Mouse (Mus musculus) right cerebral cortex, adult 18-20 months (tissue): ENCODE measurements at regions not wholly inside any gene's neighbourhood (a gene's known extent, or its start where the extent isn't known, plus 50 kb on each side); places are given as distances from the start of the nearest gene placed in this dataset.
"Not testable (repeated sequence)": the region's sequence is repeated elsewhere in the genome, so short reads cannot be mapped to it uniquely, and the experiment has no call there.

Experiments used
- DNase-seq: peaks from one replicate; pipeline ENCODE4 v3.0.0; 2022; ENCODE audit warnings: mixed read lengths

DNA sequence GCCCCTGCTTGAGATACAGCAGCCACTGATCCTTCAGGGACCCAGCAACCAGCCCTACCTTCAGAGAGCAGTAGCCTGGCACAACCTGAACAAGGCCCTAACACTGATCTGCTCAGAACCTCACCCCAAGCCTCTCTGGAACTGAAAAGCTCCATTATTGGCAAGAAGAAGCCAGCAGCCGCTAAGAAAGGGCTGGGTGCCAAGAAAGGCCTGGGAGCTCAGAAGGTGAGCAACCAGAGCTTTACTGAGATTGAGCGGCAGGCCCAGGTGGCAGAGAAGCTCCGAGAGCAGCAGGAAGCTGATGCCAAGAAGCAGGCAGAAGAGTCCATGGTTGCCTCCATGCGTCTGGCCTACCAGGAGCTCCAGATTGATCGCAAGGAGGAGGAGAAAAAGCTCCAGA, 74.4 kb upstream of the Oxtr start:
- DNase-seq: not testable (repeated sequence)

DNA sequence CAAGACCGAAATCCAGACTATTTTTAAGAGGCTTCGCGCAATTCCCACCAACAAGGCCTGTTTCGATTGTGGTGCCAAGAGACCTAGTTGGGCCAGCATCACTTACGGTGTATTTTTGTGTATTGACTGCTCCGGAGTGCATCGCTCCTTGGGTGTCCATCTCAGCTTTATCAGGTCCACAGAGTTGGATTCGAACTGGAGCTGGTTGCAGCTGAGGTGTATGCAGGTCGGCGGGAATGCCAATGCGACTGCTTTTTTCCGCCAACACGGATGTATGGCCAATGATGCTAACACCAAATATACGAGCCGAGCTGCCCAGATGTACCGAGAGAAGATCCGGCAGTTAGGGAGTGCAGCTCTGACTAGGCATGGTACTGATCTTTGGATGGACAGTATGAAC, 73.9 kb upstream of the Oxtr start:
- not testable (repeated sequence) for DNase-seq

DNA sequence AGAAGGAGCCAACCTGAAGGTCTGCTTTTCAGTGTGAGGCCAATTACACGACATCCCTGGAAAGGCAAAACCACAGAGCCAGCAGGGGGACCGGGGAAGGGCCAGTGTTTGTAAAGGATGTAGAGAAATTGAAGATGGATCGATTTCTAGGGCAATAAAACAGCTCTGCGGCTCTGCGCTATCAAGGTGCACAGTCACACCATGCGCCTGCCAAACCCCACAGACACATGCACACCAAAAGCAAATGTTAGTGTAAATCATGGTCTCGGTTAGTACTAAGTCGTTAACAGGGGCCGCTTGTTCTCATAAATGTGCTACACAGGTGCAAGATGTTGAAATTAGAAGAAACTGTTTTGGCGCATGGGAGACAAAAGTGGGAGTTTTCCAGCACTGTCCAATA, 72.3 kb upstream of the Oxtr start:
- DNase-seq: no peak

DNA sequence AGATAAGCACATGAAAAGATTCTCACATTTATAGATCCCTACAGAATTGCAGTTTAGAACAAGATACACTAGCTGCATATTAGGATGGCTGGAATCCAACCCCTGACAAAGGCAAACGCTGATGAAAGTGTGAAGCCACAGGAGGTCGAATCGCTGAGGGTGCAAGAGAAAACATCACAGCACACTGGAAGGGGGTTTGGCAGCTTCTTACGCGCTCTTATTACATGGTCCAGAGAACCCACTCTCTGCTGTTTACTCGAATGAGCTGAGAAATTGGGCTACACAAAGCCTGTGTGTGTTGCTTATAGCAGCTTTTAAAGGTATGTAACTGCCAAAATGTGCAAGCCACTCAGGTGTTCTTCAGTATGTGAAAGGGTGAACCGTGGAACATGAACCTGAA, 71.8 kb upstream of the Oxtr start:
- DNase-seq: no peak

DNA sequence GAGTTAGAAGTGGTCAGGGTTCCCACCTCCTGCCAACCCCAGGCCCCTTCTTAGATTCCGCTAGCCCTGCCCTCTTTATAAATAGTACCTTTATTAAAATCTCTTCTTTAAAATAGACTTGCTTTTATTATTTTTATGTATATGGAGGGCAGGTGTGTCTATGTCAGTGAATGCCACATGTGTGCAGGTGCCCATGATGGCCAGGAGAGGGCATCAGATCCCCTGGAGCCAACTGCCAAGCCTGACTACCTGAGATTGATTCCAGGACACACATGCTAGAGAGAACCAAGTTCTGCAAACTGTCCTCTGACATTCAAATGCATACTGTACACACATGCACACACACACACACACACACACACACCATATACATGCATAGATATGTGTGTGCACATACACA, 69.8 kb upstream of the Oxtr start:
- no peak for DNase-seq

DNA sequence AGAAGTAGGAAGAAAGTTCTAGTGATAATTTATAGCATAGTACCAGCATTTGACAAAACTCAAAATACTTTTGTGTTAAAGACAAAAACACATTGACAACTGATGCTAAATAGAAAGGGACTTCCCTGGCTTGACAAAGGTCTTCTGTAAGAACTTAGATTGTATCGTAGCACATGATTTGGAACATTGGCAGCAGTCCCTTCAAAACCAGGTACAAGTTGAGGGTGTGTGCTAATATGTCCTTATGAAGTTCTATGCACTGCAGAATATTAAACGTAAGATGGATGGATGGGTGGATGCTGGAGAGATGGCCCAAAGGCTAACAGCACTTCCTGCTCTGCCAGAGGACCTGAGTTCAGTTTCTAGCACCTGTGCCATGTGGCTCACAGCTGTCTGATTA, 67.8 kb upstream of the Oxtr start:
- no peak for DNase-seq

DNA sequence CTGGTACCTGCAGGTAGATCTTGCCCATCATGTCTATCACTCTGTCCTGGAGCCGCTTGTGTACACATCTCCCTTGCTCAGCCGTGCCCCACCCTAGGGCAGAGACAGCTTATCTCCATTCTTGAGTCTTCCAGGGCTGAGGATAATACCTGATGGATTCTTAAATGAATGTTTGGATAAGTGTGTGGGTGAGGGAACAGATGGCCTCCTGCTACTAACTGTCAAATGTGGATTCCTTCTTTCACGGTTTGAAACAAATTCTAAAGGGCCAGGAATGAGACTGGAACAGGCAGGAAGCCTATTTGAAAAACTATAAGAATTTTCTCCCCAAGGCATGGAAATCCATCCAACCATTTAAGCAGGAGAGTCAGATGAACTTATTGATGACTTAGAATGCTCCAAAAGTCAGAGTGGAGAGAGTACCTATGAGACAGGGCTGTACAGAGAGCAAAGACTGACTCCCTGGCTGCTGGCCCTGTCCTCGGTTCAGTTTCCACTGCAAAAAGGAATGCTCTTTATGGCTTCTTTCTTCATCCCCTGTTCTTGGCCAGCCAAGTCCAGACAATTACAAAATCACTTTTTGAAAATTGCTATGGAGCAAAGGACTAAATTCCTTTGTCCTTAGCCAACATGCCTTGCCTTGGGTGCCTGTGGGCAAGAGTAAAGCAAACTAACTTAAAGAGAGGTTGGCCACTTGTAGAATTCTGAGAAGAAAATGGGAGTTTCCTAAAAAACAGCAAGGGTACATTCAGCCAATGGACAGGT, 66.8 kb upstream of the Oxtr start:
- DNase-seq: peak; percentile 32

DNA sequence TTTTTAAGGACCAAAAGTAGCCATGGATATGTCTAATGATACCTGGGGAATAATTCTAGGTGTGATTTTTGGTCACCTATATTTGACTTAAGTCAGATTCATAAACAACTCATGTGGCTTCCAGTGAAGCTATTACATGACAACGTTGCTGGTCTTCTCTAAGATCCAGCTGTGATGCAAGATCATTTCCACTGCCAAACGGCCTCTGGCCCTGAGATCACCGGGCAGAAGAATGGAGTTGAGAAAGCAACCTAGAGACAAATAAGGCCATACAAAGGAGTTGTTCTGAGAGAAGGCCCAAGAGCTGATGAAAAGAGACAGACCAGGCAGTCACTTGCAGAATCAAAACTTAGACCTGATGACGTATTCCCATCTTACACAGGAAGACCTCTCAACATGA, 64.3 kb upstream of the Oxtr start:
- DNase-seq: no peak

DNA sequence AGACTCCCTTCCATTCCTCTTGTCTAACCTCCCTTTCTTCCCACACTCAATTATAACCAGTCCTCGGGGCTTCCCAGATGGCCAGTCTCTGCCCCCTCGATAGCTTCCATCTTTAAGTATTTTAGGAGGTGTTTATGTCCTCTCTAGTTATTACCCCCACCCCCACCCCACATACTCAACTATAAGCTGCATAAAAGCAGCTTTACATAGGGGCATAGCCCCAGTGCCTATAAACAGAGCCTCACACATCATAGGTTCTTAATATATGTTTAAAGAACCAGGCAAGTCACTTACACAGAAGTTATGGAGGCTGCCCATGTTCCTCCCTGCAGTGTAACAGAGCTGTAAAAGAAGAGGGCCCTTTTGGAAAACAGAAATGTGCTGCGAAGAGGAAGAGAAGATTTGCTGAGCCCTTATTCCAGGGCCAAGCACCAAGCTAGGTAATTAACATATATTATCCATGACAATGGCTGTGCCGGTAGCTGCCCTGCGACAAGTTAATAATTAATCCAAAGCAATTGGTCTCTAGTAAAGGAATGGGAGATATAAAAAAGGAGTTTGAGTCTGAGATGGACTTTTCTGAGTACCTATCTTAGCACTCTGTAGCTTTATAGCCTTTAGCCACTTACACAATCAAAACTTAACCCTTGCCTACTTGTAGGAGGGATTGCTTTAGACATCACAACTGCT, 63.6 kb upstream of the Oxtr start:
- no peak for DNase-seq

DNA sequence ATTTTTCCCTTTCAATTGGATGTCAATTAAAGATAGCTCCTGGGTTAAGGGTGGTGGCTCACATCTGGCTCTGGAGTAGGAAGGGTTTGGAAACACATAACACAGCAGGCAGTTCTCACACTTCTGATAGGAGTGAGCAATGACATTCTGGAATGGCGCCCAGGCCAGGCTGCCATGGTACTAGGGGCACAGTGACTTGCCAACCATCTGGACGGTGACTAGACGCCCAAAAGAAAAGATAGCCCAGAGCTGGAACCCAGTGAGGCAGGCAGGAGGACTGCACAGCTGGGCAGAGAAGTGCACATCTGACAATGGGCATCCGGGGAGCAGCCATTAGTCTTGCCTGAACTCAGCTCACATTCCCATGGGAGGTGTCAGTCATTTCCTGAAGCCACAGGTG, 62.8 kb upstream of the Oxtr start:
- DNase-seq: no peak

DNA sequence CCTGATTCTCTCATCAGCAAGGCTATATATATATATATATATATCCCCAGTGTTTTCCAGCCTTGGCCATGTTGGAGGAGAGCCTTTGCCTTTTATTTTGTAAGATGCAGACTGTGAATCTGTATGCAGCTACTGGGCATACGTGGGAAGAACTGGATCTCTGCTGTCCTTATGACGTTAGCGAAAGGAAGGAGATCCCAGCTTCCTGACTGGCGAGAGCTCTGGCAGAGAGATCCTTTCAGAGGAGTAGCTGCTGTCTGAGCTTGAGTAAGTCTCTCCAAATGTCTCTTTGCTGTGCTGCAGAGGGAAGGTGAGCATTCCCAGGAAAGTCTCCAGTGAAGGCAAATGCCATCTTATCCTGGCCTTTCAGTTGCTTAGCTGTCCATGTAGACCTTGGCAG, 61.6 kb upstream of the Oxtr start:
- DNase-seq: no peak

DNA sequence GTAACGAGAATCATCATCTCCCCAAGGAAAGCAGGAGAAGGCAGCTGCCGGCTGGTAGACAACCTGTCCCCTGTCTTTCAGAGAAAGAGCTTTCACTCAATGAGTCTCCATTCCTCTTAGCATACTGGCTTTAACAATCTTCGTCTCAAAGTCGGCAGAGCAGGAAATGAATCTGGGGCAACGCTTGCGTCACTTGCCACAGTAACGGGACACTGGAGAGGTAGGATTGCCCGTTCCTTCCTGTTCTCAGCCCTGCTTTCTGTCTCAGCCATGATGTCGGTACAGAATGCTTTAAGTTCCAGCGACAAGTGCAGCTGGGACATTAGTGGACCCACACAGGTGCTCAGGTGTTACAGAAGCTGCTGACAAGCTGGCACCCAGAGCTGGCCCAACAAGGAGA, 57.5 kb upstream of the Oxtr start:
- DNase-seq: no peak

DNA sequence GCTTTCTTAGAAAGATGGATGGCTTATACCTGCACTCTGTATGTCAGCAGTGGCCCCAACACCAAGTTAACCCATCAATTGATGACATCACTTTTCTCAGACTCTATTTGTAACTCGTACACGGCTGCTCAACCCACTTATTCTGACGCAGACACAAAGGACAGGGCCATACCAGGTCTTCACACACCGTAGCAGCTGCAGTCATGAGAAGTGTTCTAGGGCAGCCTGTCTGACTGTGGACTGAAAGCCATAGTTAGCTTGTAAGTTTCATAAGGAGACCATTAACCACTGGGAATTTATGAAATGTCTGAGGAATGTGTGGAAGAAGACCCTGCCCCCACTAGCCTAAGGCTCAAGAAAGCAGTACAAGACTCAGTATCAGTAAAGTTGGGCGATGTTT, 56.3 kb upstream of the Oxtr start:
- DNase-seq: no peak

DNA sequence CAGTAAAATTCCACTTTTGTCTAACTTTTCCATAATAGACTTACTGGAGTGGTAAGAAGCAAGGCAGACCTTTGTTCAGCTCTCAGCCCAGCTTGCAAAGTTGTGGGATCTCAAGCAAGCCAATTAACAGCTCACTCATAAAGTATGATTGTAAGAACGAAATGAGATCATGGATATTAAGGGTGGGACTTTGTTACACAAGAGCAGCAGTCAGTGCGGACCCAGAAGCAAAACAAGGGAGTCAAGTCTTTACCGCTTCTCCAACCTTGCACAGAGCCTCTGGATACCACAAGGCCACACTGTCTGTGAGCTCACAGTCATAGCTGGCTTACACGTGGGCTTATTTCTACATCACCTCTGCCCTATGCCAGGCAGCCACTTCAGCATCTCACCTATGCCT, 54.6 kb upstream of the Oxtr start:
- DNase-seq: no peak

DNA sequence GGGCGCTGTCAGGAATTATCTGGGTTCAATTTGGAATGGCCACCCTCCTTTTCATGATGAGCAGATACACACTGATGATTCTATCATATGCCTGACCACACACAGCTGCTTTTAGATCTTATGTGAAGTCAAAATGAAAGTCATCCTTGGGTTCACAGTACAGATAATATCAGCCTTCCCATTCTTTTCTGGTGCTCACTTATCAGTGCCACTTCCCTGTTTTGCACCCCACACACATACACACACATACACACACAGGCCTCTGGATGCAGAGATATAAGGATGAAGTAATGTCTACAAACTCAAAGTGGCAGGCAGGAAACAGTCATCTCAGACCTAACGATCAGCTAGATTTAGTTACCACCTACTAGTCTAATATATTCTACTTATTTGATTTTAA, 52.9 kb upstream of the Oxtr start:
- DNase-seq: no peak
